Mouse (Mus musculus): ENCODE measurements around the gene Asb1.
A peak's percentile ranks its signal among the peaks of the same experiment; 100 is the strongest.

Asb1 gene

DNA sequence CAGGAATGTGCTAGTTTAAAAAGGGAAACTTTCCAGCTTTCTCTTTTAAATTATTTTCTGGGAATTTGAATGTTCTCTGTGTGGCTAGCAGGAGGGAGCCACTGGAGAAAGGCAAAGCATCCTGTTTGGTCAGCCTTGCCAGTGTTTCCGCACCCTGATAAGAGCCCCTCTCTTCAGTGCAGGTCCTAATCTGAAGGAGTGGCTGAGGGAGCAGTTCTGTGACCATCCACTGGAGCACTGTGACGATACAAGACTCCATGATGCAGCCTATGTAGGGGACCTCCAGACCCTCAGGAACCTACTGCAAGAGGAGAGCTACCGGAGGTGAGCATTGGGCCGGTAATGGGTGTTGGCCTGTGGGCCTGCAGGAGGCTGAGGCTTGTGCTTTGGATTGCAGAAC, 3.6 kb downstream of the Asb1 start:
- DNase-seq (ENCODE audit: low read depth, low spot score): no peak

DNA sequence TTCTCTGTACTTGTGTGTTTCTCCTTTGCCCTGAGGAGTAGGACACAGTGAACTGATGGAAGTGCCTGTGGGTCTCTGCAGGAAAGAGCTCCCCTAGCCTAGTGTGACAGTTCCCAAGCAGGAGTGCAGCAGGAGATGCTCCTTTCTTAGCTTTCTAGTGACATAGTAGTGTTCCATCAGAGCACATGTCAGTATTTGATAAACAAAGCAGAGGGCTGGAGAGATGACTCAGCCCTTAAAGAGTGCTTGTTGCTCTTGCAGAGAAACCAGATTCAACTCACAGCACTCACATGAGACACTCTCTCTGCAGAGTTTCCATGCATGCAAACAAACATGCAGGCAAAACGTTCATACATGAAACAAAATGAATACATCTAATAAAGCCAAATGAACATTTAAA, 4.9 kb downstream of the Asb1 start:
- DNase-seq (ENCODE audit: low read depth, low spot score): no peak

DNA sequence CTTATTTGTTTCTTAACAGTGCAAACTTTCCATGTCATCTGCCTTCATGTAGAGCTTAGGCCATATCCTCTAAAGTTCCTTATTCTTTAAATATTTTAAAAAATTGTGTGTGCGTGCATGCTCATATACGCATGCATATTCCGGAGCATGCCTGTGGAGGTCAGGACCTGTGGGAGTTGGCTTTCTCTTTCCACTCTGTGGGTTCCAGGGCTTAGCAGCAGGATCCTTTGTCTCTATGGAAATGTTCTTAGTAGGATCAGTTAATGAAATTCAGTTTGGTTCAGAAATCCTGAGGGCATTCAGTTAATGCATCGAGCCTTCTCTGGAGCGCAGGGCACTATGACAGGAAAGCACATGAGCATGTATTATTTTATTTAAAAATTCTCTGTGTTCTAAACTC, 7.2 kb downstream of the Asb1 start:
- no peak for DNase-seq (ENCODE audit: low read depth, low spot score)

DNA sequence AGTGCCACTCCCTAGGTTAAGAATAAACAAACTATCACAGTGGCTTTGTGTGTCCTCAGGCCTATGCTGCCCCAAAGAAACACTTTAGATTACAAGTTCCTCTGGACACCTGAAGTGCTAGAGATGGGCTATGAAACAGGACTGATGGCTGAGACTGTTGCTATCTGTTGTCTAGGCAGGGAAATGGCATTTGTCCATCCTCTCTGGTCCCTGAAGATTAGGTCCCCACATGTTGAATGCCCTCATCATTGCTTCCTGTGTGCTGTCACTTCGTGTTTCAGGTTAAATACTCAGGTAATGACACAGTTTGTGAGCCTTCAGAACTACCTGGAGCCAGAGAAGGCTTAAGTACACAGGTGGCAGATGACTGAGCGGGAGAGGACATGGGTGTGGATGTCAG, 8.7 kb downstream of the Asb1 start:
- DNase-seq (ENCODE audit: low read depth, low spot score): no peak

DNA sequence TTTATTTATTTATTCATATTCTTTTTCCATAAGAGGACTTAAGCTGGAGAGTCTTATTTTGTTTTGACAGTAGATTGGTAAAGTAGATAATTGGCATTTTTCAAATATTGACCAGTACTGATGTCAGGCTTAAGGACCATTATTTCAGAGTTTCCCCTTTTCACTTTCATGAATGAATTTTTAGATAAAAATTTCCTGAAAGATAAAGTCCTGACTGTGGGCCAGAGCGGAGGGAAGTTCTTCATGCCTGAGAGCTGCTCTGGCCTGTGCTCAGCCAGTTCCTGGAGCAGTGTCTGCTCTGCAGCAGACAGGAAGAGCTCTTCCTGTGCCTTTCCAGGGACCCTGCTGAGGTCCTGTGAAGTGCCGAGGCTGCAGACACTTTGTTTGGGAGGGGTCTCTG, 16.8 kb downstream of the Asb1 start:
- DNase-seq (ENCODE audit: low read depth, low spot score): no peak

DNA sequence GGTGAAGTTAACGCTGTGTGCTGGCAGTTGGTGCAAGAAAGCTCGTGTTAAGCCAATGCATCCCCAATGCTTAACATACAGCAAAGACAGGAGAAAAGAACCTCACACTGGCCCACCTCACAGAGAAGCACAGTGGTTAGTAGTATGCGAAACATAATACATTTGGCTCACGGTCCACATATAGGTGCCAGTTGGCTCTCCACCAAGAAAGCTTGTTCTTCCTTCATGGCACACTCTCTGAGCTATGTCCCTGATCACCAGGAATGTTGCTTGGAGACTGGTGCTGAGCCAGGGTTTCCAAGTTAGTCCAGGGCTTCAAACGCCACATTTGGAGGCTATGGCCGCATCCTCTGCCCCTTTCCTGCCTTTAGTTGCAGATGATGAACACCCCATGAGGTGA, 20.9 kb downstream of the Asb1 start:
- no peak for DNase-seq (ENCODE audit: low read depth, low spot score)

DNA sequence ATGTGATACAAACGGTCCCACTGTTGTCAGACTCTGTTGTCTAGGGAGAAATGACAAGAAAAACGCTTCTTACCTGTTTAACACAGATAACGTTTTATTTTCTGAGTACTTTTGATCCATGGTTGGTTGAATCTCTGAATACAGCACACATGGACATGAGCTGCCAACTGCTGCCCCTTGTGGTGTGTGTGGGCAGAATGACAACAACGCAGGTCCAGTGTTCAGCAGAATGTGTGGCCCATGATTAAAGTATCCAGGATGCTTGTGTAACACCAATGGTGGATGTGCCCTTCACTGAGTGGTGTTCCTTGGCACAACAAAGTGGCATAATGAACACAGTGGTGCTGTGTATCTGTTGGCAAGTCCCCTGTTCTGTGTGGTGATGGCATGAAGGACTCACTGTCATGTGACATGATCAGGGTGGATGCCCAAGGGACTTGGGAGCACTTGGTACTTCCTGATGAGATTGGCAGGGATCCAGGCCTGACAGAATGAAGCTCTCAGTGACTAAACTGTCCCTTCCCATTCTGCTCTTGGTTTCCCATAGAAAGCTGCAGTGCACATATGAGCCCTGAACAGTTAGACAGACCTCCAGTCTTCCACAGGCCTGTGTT, 22.7 kb downstream of the Asb1 start:
- no peak for DNase-seq (ENCODE audit: low read depth, low spot score)

DNA sequence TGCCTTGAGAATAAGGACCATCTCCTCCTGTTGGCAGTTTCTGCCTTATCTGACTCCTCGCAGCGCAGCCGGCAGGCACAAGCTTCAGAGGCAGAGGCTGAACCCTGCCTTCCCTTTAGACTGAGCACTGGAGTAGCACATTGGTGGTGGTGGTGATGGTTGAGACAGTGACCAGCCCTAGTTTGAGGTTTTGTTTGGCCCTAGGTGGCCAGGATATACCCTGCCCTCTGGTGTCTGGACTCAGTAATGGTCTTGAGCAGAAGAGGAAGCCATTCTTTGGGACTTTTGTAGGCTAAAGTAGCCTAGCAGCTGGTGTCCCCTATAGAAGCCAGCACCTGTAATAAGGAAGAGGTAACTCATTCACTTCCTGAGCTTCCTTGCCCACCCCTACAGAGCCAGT, 23.7 kb downstream of the Asb1 start:
- peak; percentile 30 for DNase-seq (ENCODE audit: low read depth, low spot score)

DNA sequence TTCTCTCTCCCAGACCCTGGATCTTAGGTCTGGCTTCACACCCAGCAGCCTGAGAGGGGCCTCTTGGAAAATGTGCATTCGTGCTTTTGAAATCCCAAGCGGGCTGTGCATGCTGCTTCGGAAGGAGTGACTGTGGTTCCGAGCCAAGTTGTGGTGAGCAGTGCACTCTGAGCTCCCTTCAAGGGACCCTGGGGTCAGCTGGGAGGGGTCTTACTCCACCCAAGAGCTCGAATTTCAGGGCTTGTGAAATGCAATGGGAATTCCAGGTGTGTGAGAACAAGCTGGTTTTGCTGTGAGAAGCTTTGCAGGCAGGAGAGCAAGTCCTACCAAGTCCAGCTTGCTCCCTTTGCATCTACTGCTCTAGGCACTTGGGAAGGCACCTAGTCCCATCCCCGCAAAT, 24.3 kb downstream of the Asb1 start:
- no peak for DNase-seq (ENCODE audit: low read depth, low spot score)

DNA sequence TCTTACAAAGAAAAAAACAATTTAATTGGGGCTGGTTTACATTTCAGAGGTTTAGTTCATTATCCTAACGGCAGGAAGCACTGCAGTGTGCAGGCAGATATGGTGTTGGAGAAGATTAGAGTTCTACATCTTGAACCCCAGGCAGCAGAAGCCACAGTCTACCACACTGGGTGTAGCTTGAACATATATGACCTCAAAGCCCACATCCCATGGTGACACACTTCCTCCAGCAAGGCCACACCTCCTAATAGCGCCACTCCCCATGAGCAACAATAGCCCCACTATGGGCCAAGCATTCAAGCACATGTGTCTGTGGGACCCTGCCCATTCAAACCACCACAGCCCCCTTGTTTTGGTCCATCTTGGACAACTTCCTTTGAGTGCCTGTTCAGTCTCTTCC, 26.9 kb downstream of the Asb1 start:
- DNase-seq (ENCODE audit: low read depth, low spot score): no peak

DNA sequence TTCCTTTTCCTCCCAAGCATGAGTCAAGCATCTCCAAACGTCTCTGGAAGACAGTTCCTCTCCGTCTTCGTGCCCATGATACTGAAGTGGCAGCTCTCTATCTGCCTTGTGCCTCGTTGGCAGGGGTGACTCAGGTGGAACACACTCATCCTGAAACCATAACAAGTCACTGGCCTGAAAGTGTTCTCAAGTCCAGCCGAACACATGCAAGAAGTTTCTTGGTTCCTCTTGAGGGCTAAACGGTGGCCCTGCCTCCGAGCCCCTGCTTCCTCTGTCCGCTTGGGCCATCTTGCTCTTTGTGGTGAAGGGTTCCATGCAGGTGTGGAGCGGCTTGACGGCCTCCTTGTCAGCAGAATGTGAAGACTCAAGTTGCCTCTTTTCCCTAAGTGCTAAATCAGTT, 32.1 kb downstream of the Asb1 start:
- no peak for DNase-seq (ENCODE audit: low read depth, low spot score)

DNA sequence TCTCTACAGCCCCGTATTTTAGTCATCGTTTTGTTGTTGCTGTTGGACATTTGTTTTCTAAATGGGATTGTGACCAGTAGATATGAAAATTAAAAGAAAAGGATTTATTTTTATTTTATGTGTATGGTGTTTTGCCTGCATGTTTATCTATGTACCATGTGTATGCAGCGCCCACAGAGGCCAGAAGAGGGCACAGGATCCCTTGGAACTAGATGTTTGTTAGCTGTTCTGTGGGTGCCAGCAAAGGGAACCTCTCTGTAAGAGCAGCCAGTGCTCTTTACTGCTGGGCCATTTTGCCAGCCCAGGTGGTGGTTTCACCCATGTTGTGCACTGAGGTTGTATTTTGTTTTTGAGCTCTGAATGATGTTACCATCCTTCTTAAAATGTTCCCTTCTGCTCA, 33.9 kb downstream of the Asb1 start:
- DNase-seq (ENCODE audit: low read depth, low spot score): peak; percentile 33

DNA sequence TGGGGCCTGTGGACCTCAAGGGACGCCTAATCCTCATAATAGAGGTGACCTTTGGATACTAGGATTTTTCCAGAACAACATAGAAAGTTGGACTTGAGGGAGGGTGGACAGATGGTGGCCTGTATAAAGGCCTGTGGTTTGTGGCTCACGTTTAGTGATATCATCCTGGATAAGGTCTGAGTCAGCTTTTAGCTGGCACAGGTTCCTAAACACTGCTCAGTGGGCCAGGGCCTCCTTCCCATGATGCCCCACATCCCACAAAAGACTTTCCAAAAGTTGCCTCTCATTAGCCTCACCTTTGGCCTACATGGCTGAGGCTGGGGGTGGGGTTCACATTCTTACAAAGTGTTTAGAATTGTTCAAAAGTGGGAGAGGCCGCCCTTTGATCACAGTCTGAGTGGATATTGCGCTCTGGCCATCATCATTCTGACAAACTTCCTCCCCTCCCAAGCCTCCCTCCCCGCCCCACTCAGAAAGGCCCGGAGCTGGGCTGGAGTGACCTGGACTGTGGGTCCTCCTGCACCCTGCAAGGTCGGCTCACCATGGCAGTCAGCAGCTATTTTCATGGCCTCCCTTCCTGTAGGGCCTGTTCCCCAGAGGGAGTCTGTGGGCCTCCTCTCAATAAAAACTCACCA, 37.7 kb downstream of the Asb1 start:
- peak; percentile 71 for DNase-seq (ENCODE audit: low read depth, low spot score)

DNA sequence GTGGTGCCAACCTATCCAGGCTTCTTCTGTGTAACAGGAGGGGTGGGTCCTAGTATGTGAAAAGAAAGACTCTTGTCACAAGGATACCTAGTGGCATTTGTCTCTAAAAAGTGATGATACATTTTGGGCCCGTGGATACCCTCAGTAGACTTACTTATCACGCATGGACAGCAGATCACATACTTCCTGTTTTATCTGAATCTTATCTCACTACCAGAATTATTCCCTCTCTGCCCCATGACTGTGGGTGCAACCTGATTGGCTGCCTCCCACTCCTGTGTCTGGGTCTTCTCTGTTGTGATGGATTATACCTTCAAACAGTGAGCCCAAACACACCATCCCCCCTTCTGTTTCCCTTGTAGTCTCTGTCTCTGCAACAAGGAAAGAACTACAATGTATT, 40.2 kb downstream of the Asb1 start:
- DNase-seq (ENCODE audit: low read depth, low spot score): no peak

DNA sequence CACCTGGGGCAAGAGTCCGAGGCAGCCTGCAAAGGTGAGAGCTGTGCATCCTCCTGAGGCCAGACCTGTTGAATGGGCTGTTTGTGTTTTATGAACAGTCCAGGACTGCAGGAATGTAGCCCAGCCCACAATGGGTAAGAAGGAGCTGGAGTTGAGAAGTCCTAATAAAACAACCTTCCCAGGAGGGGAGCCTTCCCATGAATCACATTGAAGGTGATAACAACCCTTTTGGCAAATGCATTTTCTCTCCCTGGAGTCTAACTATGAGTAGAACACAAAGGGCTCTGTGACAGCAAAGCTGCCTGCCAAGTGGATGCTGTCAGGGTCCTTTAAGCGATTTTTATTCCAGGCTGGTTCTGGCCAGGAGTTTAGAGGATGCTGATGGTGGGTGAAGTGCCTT, 40.9 kb downstream of the Asb1 start:
- no peak for DNase-seq (ENCODE audit: low read depth, low spot score)

DNA sequence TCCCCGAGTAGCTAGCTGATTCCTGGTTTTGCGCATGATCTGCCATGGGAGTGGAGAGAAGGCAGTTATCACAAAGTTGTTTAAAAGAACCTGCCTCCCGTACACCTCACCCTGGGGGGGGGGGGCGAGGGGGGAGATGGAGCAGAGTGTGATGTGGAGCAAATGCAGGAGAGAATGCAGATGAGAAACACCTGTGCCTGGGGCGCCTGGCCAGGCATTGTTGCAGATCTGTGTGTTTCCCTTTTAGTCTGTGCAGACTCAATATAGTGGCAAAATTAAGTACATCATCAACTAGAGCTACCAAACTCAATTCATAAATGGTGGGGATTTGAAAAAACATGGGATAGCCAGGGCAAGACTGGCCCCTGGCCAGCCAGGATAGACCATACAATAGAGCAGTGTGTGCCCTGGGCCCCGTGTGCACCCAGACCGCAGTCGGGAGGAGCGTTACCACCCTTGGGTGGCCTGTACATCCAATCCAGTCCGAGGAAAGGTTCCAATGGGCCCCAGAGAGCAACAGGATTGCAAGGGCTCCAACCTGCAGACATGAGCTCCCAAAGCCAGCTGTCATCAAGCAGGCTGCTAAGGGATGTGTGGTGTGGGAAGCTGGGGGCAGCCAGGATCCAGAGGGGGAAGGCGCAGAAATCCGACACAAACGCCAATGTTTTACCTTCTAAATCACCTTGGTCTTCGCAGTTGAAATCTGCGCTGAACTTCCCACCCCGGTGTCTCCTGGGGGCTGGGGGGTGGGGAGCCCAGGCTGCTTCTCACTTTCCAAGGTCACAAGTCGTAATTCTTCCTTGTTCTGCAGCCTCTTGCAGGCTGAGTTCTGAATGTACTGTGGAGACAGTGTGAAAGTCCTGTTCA, 44.9 kb downstream of the Asb1 start:
- no peak for DNase-seq (ENCODE audit: low read depth, low spot score)

DNA sequence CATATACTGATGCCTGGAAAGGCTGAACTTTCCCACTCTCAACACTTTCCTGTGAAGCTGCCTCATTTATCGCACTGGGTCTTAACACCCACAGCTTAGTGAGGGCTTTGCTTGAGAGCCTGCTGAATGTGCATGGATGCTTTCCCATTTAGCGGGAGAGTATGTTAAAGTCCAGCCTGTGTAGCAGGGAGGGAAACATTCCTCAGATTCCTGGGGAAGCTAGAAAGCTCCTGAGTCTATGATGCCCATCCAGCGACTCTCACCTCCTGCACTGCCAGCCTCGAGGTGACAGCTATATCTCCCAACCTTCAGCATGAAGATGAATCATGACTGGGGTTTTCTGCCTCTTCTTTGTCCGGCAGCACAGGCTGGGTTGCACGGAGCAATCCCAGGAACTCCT, 49.4 kb downstream of the Asb1 start:
- peak; percentile 56 for DNase-seq (ENCODE audit: low read depth, low spot score)

DNA sequence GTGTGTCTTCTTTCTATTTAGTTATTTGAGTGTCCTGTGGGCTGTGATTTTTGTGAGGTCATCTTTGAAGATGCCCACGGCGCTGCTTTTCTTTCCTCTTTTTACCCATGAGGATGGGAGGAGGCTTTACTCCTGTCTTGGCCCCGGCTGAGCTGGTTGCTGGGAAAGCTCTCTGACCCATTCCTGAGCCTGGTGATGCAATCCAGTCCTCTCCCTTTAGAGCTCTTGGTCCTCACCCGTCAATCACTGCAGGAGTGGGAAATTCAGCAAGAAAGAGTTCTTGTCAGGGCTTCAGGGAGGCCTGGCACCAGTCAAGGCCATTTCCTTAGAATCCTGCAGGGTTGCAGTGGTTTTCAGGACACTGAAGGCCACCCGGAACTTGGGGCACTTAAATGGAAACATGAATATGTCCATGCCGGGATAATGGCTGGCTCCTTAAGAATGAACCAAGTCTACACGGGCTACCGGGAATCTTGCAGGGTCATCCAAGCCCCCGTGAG, 55.2 kb downstream of the Asb1 start:
- DNase-seq (ENCODE audit: low read depth, low spot score): no peak

DNA sequence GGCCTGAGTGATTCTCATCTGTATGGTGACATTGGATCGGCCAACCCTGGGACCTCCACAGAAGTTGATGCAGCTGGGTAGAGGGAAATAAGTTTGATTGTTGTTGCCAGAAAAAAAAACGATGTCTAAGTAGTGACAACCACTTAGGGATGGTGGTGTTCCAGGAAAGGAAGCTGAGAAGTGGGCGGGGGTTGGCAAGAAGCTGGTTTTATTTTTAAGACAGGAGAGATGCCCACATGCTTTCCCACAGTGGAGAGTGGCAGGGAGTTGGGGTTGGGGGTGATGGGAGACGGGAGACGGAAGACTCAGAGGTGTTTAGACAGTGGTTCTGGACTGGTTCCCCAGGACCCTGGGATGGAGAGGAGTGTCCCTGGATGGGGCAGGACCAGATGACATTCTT, 57.3 kb downstream of the Asb1 start:
- DNase-seq (ENCODE audit: low read depth, low spot score): no peak

DNA sequence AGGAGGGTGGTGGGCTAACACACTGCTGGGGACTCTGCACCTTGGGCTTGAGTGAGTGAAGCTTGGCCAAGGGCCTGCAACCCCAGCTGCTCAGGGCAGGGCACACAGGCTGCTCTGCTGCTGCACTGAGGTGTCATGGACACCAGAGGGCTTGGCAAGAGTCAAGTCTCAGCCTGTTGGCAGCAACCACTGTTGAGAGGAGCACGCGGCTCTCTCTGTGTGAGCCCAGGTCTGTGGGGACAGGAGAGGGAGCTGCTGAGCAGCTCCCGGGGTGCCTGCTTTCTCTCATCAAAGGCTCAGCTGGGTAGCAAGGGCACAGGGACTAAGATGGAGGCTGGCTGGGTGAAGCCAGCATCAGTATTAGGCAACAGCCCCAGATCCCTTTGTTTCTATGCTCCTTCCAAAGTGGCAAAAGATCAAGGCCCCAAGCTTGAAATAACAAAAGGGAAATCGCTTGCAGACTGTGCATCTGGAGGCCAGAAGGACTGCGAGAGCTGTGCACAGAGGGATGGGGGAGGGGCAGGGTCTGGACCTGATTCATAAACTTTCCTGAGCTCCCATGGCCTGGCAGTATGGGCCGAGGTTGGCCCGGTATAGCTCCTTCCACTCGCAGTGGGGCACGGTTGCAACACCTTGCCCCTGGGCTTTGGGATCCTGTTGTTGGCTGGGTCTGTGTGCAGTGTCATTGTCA, 60.5 kb downstream of the Asb1 start:
- DNase-seq (ENCODE audit: low read depth, low spot score): peak; percentile 91

DNA sequence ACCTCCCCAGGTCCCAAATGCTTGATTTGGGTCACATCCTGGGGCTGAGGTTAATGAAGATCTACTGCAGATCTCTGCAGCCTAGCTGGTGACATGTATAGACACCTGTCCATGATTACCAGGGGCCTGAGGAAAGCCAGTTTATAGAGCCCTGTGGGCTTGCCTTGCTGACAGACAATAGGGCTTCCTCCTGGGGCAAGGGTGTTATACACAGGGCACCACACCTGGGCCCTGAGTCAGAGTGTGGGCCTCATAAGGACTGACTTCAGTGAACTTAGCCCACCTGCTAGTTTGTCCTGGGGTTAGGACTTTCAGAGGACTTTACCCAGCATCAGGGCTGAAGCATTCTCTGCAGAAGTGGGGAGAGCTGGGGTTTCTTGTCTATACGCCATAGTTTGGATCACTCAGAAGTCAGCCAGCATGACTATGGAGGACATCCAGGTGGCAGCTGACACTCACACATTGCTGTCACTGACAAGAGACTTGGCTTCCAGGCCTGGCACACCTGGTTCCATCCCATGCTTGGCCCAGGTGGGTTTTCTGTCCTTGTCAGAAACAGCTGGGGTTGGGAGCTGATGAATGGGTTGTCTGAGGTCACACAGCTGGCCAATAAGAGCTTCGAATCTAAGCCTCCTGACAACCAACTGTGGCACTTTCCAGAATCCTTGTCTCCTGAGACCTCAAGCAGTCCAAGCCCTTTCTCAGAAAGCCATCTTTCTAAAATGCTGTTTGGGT, 61.2 kb downstream of the Asb1 start:
- no peak for DNase-seq (ENCODE audit: low read depth, low spot score)

DNA sequence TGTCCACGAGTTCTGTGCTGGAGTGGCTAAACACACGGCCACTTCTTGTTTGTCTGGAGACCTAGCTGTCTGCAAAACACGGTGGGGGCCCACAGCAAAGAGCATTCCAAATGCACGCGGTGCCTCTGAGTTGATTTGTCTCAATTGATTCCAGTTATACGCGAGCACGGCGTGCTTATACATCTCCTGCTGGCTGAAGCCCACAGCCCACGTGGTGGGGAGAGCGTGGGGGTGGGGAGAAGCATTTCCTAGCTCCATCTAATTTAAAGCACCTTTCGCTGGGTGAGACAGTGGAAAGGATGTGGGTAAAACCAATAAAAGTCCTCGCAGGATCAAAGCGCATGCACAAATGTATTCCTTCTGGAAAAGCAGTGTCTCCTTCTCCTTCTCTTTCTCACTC, 65.3 kb downstream of the Asb1 start:
- no peak for DNase-seq (ENCODE audit: low read depth, low spot score)
